19 mouse cellular contexts compared by ENCODE assay signal in the genomic region with DNA sequence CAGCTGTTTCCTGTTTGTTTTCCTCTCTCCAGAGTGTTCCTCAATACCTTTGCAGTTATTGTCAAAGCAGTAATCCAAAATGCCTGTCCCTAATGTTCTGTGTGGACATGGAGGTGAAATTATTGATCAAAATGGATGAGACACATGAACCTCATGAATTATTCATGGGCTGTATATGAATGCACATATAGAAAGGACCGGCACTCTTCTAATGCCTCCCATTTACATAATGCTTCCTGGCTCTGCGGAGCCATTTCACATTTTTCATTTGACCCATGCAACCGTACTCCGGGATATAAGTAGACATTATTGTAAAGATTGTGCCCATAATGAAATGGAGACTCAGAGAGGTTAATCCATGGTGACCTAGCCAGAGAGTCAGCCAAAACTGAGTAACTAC.
A peak's percentile ranks its signal among the peaks of the same experiment; 100 is the strongest.
DNase-seq lines count a peak whose midpoint lies in the region; ATAC-seq and TF ChIP-seq lines count a peak whose summit lies in the region.
"Had no signal": no experiment of that assay in that cellular context is flagged by ENCODE, and none has a peak within 500 bp of the region (broad histone marks: within the 10 kb centered on the region; RNA-seq: fewer than 3 reads in every experiment).

No protein-coding gene starts in this region.

- H3K27ac ChIP-seq in forebrain, embryonic 14.5 days (ENCODE audit: low read depth, low read length) = no peak overlapping the region
- no peak overlapping the region for H3K27ac ChIP-seq in forebrain, postnatal 0 days (ENCODE audit: low read depth, low read length)
- no peak overlapping the region for H3K27ac ChIP-seq in neural tube, embryonic 11.5 days (ENCODE audit: low read depth, low read length)
- H3K27ac ChIP-seq in hindbrain, embryonic 14.5 days = 0 out of 2 replicates have a peak overlapping the region, but pooled peaks have one; percentile 0
- H3K27ac ChIP-seq: limb, embryonic 15.5 days; liver, embryonic 14.5 days had no signal

- peaks cover 9% of the 10 kb centered on the region for H3K4me1 ChIP-seq in forebrain, embryonic 14.5 days (ENCODE audit: control insufficient read depth, insufficient read depth, low read length)
- no peaks in the 10 kb centered on the region for H3K4me1 ChIP-seq in forebrain, postnatal 0 days (ENCODE audit: insufficient read depth)
- H3K4me1 ChIP-seq in neural tube, embryonic 11.5 days (ENCODE audit: control insufficient read depth, insufficient read depth, low read length) = no peaks in the 10 kb centered on the region; the same call in 1 of the 2 replicates
- H3K4me1 ChIP-seq in hindbrain, embryonic 14.5 days (replicated peaks; ENCODE audit: control insufficient read depth, insufficient read depth, low read length) = peaks cover 20% of the 10 kb centered on the region

- H3K9ac ChIP-seq in forebrain, embryonic 14.5 days (ENCODE audit: low read length) = no peak overlapping the region
- no peak overlapping the region for H3K9ac ChIP-seq in forebrain, postnatal 0 days
- no peak overlapping the region for H3K9ac ChIP-seq in neural tube, embryonic 11.5 days (ENCODE audit: low read length)
- H3K9ac ChIP-seq in hindbrain, embryonic 14.5 days = no peak overlapping the region
- H3K9ac ChIP-seq: limb, embryonic 15.5 days; liver, embryonic 14.5 days; lung, embryonic 14.5 days had no signal

- no peaks in the 10 kb centered on the region for H3K36me3 ChIP-seq in forebrain, embryonic 14.5 days (ENCODE audit: control insufficient read depth, insufficient read depth, low read length)
- H3K36me3 ChIP-seq in forebrain, postnatal 0 days (ENCODE audit: insufficient read depth) = no peaks in the 10 kb centered on the region
- no peaks in the 10 kb centered on the region for H3K36me3 ChIP-seq in neural tube, embryonic 11.5 days (ENCODE audit: control insufficient read depth, insufficient read depth, low read length)
- H3K36me3 ChIP-seq in hindbrain, embryonic 14.5 days (replicated peaks; ENCODE audit: control insufficient read depth, insufficient read depth) = no peaks in the 10 kb centered on the region
- H3K36me3 ChIP-seq: limb, embryonic 15.5 days had no signal

- H3K9me3 ChIP-seq in forebrain, embryonic 14.5 days (replicated peaks; ENCODE audit: control insufficient read depth, low read length) = no peaks in the 10 kb centered on the region
- H3K9me3 ChIP-seq in forebrain, postnatal 0 days (ENCODE audit: low read length) = no peaks in the 10 kb centered on the region
- no peaks in the 10 kb centered on the region for H3K9me3 ChIP-seq in neural tube, embryonic 11.5 days (ENCODE audit: control insufficient read depth, low read length)
- no peaks in the 10 kb centered on the region for H3K9me3 ChIP-seq in hindbrain, embryonic 14.5 days (ENCODE audit: control insufficient read depth, low read length)
- H3K9me3 ChIP-seq: limb, embryonic 15.5 days had no signal

- peak; percentile 37 for DNase-seq in forebrain, embryonic 14.5 days (ENCODE audit: low spot score)
- DNase-seq in forebrain, postnatal 0 days = no peak
- no peak for DNase-seq in neural tube, embryonic 11.5 days (ENCODE audit: low spot score)
- DNase-seq in neural tube, embryonic 10.5 days (ENCODE audit: extremely low spot score, low spot score) = no peak
- no peak for DNase-seq in hindbrain, embryonic 14.5 days (ENCODE audit: low spot score)
- DNase-seq in spleen, postnatal 10 days (ENCODE audit: low spot score in 2 of 2) = no peak
- DNase-seq: adrenal gland, adult 2 months; cerebellum, adult 11-12 months; cerebellum, postnatal 14 days; gastrocnemius, postnatal 10 days; heart, adult 11 months; kidney, adult 9 months; kidney, postnatal 14 days; left cerebral cortex, postnatal 4 days had no signal

- peaks cover 79% of the 10 kb centered on the region for H3K27me3 ChIP-seq in forebrain, embryonic 14.5 days (replicated peaks; ENCODE audit: control insufficient read depth, insufficient read depth, low read length)
- H3K27me3 ChIP-seq in forebrain, postnatal 0 days (ENCODE audit: insufficient read depth, low read length) = peaks cover 38% of the 10 kb centered on the region
- H3K27me3 ChIP-seq in neural tube, embryonic 11.5 days (ENCODE audit: control insufficient read depth, insufficient read depth, low read length) = no peaks in the 10 kb centered on the region
- H3K27me3 ChIP-seq in hindbrain, embryonic 14.5 days (ENCODE audit: control insufficient read depth, insufficient read depth, low read length) = no peaks in the 10 kb centered on the region
- H3K27me3 ChIP-seq: limb, embryonic 15.5 days had no signal

- TF ChIP-seq CTCF in forebrain, postnatal 0 days (IDR thresholded peaks at IDR 0.05; ENCODE audit: low read depth) = no peak

- no peak overlapping the region for H3K4me2 ChIP-seq in forebrain, embryonic 14.5 days (ENCODE audit: low read length)
- H3K4me2 ChIP-seq in forebrain, postnatal 0 days (ENCODE audit: low read depth) = no peak overlapping the region
- H3K4me2 ChIP-seq in neural tube, embryonic 11.5 days (ENCODE audit: low read depth) = no peak overlapping the region
- no peak overlapping the region for H3K4me2 ChIP-seq in hindbrain, embryonic 14.5 days (replicated peaks)
- H3K4me2 ChIP-seq: heart, embryonic 11.5 days; limb, embryonic 15.5 days; lung, embryonic 14.5 days had no signal

- peak; percentile 21; the same call in 1 of the 2 replicates for ATAC-seq in forebrain, embryonic 14.5 days
- no peak for ATAC-seq in forebrain, postnatal 0 days
- peak; percentile 40; the same call in 1 of the 2 replicates for ATAC-seq in neural tube, embryonic 11.5 days (ENCODE audit: insufficient read depth, low FRiP score, low TSS enrichment)
- peak; percentile 9; the same call in 1 of the 2 replicates for ATAC-seq in hindbrain, embryonic 14.5 days (ENCODE audit: low FRiP score)
- ATAC-seq in monocyte, adult 5-6 weeks (replicated peaks; ENCODE audit: insufficient number of reproducible peaks, low FRiP score, low TSS enrichment, poor library complexity, severe bottlenecking) = no peak

- no peak overlapping the region for H3K4me3 ChIP-seq in forebrain, embryonic 14.5 days (ENCODE audit: low read depth, low read length)
- H3K4me3 ChIP-seq in forebrain, postnatal 0 days (ENCODE audit: low read depth, low read length) = no peak overlapping the region
- H3K4me3 ChIP-seq in neural tube, embryonic 11.5 days (ENCODE audit: low read depth, low read length) = no peak overlapping the region
- no peak overlapping the region for H3K4me3 ChIP-seq in hindbrain, embryonic 14.5 days (replicated peaks; ENCODE audit: low read length)
- H3K4me3 ChIP-seq: limb, embryonic 15.5 days had no signal

- WGBS in forebrain, embryonic 14.5 days = 5% methylated on average over 4 of the region's 4 CpGs
- WGBS in forebrain, postnatal 0 days = 10% methylated on average over 4 of the region's 4 CpGs
- 46% methylated on average over 4 of the region's 4 CpGs for WGBS in neural tube, embryonic 11.5 days
- 6% methylated on average over 4 of the region's 4 CpGs for WGBS in hindbrain, embryonic 14.5 days

Comparison
In these comparisons a context has a peak if more than half of its experiments do, and no peak if none do; other contexts are left out.
1. ATAC-seq: peak in forebrain, embryonic 14.5 days (single experiment), neural tube, embryonic 11.5 days (single experiment) and hindbrain, embryonic 14.5 days (single experiment); none in forebrain, postnatal 0 days (single experiment) and monocyte, adult 5-6 weeks (single experiment).